Mouse (Mus musculus): ENCODE results near the gene Snrnp27. TPM values are rescaled to one million over a fixed set of nuclear protein-coding genes. Genes with fewer than 3 reads are reported as not detected.

Snrnp27 gene
- 97.6 and 109 TPM in 2 replicates for polyA plus RNA-seq (2014; fragmentation: Nextera tagmentation; extraction: Ambion mirVana)

DNA sequence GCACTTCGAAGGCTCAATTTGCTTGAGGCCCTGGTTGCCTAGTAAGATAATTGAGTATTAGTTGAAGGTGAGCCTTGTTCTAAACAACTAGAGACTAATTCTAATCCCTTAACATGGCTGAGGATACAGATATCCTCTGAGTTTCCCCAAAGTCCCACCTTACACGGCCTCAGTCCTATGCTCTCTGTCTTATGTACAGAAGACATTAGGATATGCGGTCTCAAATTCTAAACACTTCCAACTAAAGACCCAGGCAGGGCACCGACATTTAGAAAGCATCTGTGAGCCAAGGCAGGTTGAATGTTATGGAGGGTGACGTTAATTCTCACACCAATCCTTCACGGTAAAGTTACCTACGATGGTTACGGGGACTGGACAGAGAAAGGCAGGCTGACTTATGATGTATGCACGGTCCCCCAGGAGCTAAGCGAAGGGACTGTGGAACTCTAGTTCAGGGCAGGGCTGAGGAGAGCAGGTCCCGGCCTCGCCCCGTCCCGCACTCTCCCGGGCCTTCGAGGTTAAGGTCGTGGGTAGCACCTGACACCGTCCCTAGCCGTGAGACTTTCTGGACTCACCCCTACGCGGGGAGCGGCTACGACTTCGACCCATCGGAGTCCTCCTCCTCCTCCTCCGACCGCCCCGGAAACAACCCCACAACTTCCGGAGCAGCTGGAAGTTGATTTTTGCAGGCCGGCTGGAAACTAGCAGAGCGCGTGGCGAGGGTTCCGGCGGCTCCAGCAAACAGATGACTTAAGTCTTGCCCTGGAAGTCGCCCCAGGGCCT lies at the start of gene Snrnp27:
Snrnp27 (minus strand) TSS at position 651 of the 783 bp plus-strand sequence.
- peak; percentile 84 for ATAC-seq (replicated peaks; ENCODE audit: insufficient number of reproducible peaks, low FRiP score, low TSS enrichment)
- H3K4me1 ChIP-seq (ENCODE audit: control insufficient read depth, insufficient read depth, low read length), result 0 out of 2 replicates have a peak, but pooled peaks cover 3% of the 10 kb centered on the region
- WGBS (ENCODE audit: insufficient replicate concordance), result 3% methylated on average over 36 of the region's 36 CpGs
- no peaks in the 10 kb centered on the region for H3K27me3 ChIP-seq (ENCODE audit: control insufficient read depth, insufficient read depth, low read length)
- peaks cover 21% of the 10 kb centered on the region for H3K36me3 ChIP-seq (ENCODE audit: control insufficient read depth, insufficient read depth, low read length)
- H3K9me3 ChIP-seq (replicated peaks; ENCODE audit: control insufficient read depth, low read length), result no peaks in the 10 kb centered on the region
- peak within 1 kb of the TSS; percentile 92 for H3K9ac ChIP-seq (ENCODE audit: low read depth, low read length)
- H3K4me3 ChIP-seq (ENCODE audit: low read depth, low read length), result peak within 1 kb of the TSS; percentile 84
- H3K4me2 ChIP-seq, result peak within 1 kb of the TSS; percentile 71
- peak within 1 kb of the TSS; percentile 29; the same call in 1 of the 2 replicates for H3K27ac ChIP-seq (ENCODE audit: low read depth, low read length)

DNA sequence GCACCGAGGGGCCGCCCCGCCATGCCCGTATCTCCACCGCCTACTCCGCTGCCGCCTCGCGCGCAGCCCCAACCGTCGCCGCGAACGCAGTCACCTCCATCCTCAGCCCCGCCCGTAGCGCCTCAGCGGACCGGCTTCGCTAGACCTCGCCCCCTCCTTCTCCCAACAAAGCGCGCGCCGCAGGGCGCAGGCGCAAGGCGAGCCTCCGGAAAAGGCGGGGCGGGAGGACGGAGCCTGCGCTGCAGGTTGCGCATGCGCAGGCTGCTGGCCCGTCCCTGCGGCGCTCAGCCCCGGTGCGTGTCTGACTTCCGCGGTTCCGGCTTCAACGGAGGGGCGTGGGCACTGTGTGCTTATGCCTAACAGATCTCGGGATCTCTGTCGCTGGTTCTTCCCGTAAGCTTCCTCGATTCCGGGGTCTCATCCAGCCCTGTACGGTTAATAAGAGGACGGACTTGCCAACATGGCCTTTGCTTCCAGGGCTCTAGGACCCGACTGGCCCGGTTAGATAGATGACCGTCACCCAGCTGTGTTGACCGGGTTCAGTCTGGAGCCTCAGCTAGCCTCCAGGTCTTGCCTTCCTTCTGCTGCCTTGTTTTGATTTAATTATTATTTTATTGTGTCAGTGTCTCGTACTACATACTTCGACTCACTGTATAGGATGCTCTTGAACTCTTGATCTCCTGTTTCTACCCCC lies 49.0 kb upstream of the Snrnp27 start, which contains the start of gene Gmcl1:
Gmcl1 (minus strand) TSS at position 201 of the 694 bp plus-strand sequence.
- peaks cover 7% of the 10 kb centered on the region; the same call in 1 of the 2 replicates for H3K4me1 ChIP-seq (ENCODE audit: control insufficient read depth, insufficient read depth, low read length)
- H3K4me3 ChIP-seq (ENCODE audit: low read depth, low read length), result peak within 1 kb of the TSS; percentile 97
- H3K9ac ChIP-seq (ENCODE audit: low read depth, low read length), result peak within 1 kb of the TSS; percentile 86
- H3K27me3 ChIP-seq (ENCODE audit: control insufficient read depth, insufficient read depth, low read length), result no peaks in the 10 kb centered on the region
- H3K4me2 ChIP-seq, result peak within 1 kb of the TSS; percentile 99
- no peaks in the 10 kb centered on the region for H3K9me3 ChIP-seq (replicated peaks; ENCODE audit: control insufficient read depth, low read length)
- peak; percentile 95 for ATAC-seq (replicated peaks; ENCODE audit: insufficient number of reproducible peaks, low FRiP score, low TSS enrichment)
- H3K27ac ChIP-seq (ENCODE audit: low read depth, low read length), result peak within 1 kb of the TSS; percentile 63
- no peaks in the 10 kb centered on the region for H3K36me3 ChIP-seq (ENCODE audit: control insufficient read depth, insufficient read depth, low read length)
- 2% methylated on average over 46 of the region's 59 CpGs for whole genome bisulfite sequencing (ENCODE audit: insufficient replicate concordance)

DNA sequence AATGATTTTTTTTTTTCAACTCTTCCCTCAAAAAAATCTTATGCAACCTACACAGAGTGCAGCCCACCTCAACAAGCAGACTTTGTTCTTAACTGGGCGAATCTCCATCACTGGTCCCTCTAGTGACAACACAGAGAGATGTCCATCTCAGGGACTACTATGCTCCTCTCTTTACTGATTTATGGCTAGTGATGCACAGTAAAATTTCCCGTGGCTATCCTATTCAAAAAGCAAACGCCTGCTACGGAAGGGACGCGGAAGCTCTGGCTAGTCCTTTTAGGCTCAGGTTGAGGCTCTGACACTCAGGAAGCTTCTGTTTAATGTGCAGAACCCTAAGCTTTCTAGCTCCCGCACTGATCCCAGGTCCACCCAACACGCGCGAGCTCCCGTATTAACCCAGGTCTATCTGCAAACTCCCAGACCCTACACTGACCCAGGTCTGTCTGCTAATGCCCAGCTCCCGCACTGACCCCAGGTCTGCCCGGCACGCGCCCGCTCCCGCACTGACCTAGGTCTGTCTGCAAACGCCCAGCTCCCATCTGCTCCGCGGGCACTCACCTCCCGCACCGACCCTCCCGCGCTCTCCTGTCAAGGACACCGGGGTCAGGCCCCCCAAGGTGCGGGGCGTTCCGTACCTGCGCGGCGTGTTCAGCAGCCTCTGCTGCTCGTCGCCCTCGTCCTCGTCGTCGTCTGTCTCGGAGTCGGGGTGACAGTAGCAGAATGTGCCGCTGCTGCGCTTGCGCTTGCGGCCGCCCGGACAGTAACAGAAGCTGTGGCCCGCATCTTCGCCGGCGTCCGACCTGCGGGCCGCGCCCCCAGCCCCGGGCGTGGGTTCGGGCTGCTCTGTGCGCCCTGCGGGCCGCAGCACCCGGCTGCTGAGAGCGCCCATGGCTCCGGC lies 48.2 kb upstream of the Snrnp27 start:
- peak overlapping the region; percentile 86 for H3K9ac ChIP-seq (ENCODE audit: low read depth, low read length)
- H3K4me3 ChIP-seq (ENCODE audit: low read depth, low read length), result peak overlapping the region; percentile 97
- H3K27ac ChIP-seq (ENCODE audit: low read depth, low read length), result peak overlapping the region; percentile 63
- no peaks in the 10 kb centered on the region for H3K36me3 ChIP-seq (ENCODE audit: control insufficient read depth, insufficient read depth, low read length)
- no peaks in the 10 kb centered on the region for H3K9me3 ChIP-seq (replicated peaks; ENCODE audit: control insufficient read depth, low read length)
- WGBS (ENCODE audit: insufficient replicate concordance), result under 1% methylated on average over 61 of the region's 62 CpGs
- H3K27me3 ChIP-seq (ENCODE audit: control insufficient read depth, insufficient read depth, low read length), result no peaks in the 10 kb centered on the region
- ATAC-seq (replicated peaks; ENCODE audit: insufficient number of reproducible peaks, low FRiP score, low TSS enrichment), result peak; percentile 33
- H3K4me1 ChIP-seq (ENCODE audit: control insufficient read depth, insufficient read depth, low read length), result peaks cover 7% of the 10 kb centered on the region; the same call in 1 of the 2 replicates
- peak overlapping the region; percentile 99 for H3K4me2 ChIP-seq

DNA sequence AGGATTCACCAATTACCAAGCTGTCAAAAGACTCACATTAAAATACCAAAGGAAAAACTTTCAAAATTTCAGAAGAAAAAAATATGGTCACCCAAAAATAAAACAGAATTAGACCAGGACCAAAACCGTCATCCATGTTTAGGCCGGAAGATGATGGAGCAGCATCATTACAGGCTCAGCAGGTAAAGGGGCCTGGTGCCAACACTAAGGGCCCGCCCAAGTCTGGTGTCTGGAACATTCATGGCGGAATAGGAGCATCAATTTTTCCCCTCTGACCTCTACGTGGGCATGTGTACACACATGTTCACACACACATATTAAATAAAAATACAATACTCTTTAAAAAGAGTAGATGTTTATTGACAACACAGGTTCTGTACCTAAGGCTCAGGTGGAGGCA lies 44.4 kb upstream of the Snrnp27 start:
- Histone ChIP-seq H3K4me2 (no peak overlapping the region), H3K9ac (ENCODE audit: low read depth, low read length) (no peak overlapping the region), H3K36me3 (ENCODE audit: control insufficient read depth, insufficient read depth, low read length) (no peaks in the 10 kb centered on the region), H3K4me3 (ENCODE audit: low read depth, low read length) (no peak overlapping the region), H3K27me3 (ENCODE audit: control insufficient read depth, insufficient read depth, low read length) (no peaks in the 10 kb centered on the region), H3K27ac (ENCODE audit: low read depth, low read length) (no peak overlapping the region), H3K9me3 (replicated peaks; ENCODE audit: control insufficient read depth, low read length) (no peaks in the 10 kb centered on the region), H3K4me1 (ENCODE audit: control insufficient read depth, insufficient read depth, low read length) (peaks cover 3% of the 10 kb centered on the region; the same call in 1 of the 2 replicates)
- 86% methylated on average over 5 of the region's 5 CpGs for WGBS (ENCODE audit: insufficient replicate concordance)
- ATAC-seq (replicated peaks; ENCODE audit: insufficient number of reproducible peaks, low FRiP score, low TSS enrichment), result no peak

DNA sequence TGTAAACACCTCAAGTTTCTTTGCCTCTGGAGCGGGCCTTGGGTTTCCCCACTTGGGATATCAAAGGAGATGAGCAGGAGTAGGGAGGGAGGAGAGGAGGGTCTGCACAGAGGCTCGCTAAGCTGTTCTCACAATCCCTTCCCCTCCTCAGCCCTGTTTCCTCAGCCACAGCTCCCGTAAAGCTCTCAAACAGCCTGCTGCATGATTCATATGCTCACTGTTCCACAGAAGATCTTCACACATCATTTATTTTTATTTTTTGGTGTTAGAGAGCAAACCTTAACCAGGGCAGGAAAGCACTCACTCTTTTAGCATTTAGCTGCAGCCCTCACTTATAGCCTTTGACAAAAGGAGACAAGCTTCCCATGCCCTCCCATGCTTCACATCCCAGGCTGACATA lies 37.7 kb upstream of the Snrnp27 start:
- Histone ChIP-seq H3K4me2 (no peak overlapping the region), H3K4me1 (ENCODE audit: control insufficient read depth, insufficient read depth, low read length) (no peaks in the 10 kb centered on the region), H3K9me3 (replicated peaks; ENCODE audit: control insufficient read depth, low read length) (no peaks in the 10 kb centered on the region), H3K9ac (ENCODE audit: low read depth, low read length) (no peak overlapping the region), H3K27ac (ENCODE audit: low read depth, low read length) (no peak overlapping the region), H3K4me3 (ENCODE audit: low read depth, low read length) (no peak overlapping the region), H3K27me3 (ENCODE audit: control insufficient read depth, insufficient read depth, low read length) (no peaks in the 10 kb centered on the region), H3K36me3 (ENCODE audit: control insufficient read depth, insufficient read depth, low read length) (0 out of 2 replicates have a peak, but pooled peaks cover 2% of the 10 kb centered on the region)
- WGBS (ENCODE audit: insufficient replicate concordance), result 83% methylated on average over 3 of the region's 3 CpGs
- ATAC-seq (replicated peaks; ENCODE audit: insufficient number of reproducible peaks, low FRiP score, low TSS enrichment), result no peak

DNA sequence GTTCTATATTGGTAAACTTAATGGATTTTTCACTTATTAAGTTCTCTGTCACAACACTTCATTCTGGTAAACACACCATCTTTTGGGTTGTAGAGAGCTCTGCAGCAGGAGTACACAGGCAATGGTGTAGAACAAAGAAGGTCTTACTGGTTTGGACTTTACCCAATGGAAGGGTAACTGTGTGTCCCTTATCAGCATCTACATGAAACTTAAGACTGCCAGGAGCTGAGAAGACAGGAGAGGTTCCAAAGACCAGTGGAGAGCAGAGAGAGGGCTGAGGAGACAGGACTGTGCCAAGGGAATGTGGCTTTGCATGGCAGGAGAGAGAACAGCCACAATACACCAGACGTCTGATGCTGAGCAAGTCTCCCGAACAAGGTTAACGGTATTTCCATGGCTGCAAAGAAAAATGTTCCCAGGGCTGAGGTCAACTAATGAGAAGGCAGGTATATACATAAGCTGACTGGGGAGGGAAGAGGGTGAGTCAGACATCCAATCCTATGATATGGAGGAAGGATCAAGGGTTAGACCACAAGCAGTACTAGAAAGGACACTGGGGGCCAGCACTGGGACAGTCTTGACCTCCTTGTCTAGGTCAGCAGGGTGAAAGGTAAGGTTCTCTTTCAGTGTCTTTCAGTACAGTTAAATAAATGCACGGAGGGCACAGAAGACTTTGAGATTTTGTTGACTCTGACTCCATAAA lies 23.9 kb upstream of the Snrnp27 start:
- Histone ChIP-seq H3K4me3 (ENCODE audit: low read depth, low read length) (no peak overlapping the region), H3K27ac (ENCODE audit: low read depth, low read length) (no peak overlapping the region), H3K4me1 (ENCODE audit: control insufficient read depth, insufficient read depth, low read length) (no peaks in the 10 kb centered on the region), H3K9me3 (replicated peaks; ENCODE audit: control insufficient read depth, low read length) (no peaks in the 10 kb centered on the region), H3K27me3 (ENCODE audit: control insufficient read depth, insufficient read depth, low read length) (no peaks in the 10 kb centered on the region), H3K9ac (ENCODE audit: low read depth, low read length) (no peak overlapping the region), H3K36me3 (ENCODE audit: control insufficient read depth, insufficient read depth, low read length) (peaks cover 8% of the 10 kb centered on the region; the same call in 1 of the 2 replicates), H3K4me2 (no peak overlapping the region)
- WGBS (ENCODE audit: insufficient replicate concordance), result 85% methylated on average over 4 of the region's 4 CpGs
- ATAC-seq (replicated peaks; ENCODE audit: insufficient number of reproducible peaks, low FRiP score, low TSS enrichment), result no peak

DNA sequence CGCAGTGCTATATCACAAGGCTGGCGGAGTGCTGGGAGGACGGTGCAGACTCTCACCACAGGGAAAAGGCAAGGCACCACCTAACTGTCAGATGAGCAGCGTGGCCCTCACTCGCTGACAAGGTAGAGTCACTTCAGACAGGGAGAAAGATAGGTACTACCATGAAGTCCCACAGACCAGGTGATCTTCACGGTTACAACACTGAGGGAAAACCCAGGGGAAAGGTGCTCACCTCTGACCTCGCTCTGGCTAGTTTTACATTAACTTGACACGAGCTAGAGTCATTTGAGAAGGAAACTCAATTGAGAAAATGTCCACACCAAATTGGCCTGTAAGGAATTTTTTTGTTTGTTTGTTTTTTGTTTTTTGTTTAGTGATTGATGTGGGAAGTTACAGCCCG lies 18.3 kb upstream of the Snrnp27 start:
- H3K4me1 ChIP-seq (ENCODE audit: control insufficient read depth, insufficient read depth, low read length), result no peaks in the 10 kb centered on the region
- peaks cover 15% of the 10 kb centered on the region; the same call in 1 of the 2 replicates for H3K36me3 ChIP-seq (ENCODE audit: control insufficient read depth, insufficient read depth, low read length)
- H3K27ac ChIP-seq (ENCODE audit: low read depth, low read length), result no peak overlapping the region
- no peak for ATAC-seq (replicated peaks; ENCODE audit: insufficient number of reproducible peaks, low FRiP score, low TSS enrichment)
- 88% methylated on average over 9 of the region's 9 CpGs for WGBS (ENCODE audit: insufficient replicate concordance)
- H3K9me3 ChIP-seq (replicated peaks; ENCODE audit: control insufficient read depth, low read length), result no peaks in the 10 kb centered on the region
- no peak overlapping the region for H3K4me2 ChIP-seq
- H3K4me3 ChIP-seq (ENCODE audit: low read depth, low read length), result no peak overlapping the region
- no peak overlapping the region for H3K9ac ChIP-seq (ENCODE audit: low read depth, low read length)
- H3K27me3 ChIP-seq (ENCODE audit: control insufficient read depth, insufficient read depth, low read length), result no peaks in the 10 kb centered on the region

Data from heart, embryonic 11.5 days (tissue).